Mouse (Mus musculus): ENCODE results near the gene AC124502.3.
A peak's percentile ranks its signal among the peaks of the same experiment; 100 is the strongest.

Gene AC124502.3

GRCm38 (mm10) chr19:5032686-5033085 is 6.0 kb upstream of the AC124502.3 start:
- DNase-seq (ENCODE audit: low spot score) = no peak

GRCm38 (mm10) chr19:5036577-5036976 is 2.1 kb upstream of the AC124502.3 start:
- DNase-seq (ENCODE audit: low spot score) = no peak

GRCm38 (mm10) chr19:5037678-5038571 is 766 bp upstream of the AC124502.3 start:
- DNase-seq (ENCODE audit: low spot score) = peak; percentile 76

GRCm38 (mm10) chr19:5039301-5040114 is 817 bp downstream of the AC124502.3 start:
- no peak for DNase-seq (ENCODE audit: low spot score)

GRCm38 (mm10) chr19:5040862-5041523 is 2.3 kb downstream of the AC124502.3 start, which contains the start of gene Brms1:
Gene Brms1, plus strand, starts transcription at chr19:5041354.
- peak; percentile 92 for DNase-seq (ENCODE audit: low spot score)

GRCm38 (mm10) chr19:5041588-5041987 is 2.9 kb downstream of the AC124502.3 start:
- no peak for DNase-seq (ENCODE audit: low spot score)

- DNase-seq (ENCODE audit: low spot score) = no peak
These were observed 6.8 kb downstream of the AC124502.3 start for GRCm38 (mm10) chr19:5045531-5045930.

- DNase-seq (ENCODE audit: low spot score) = no peak
These were observed 9.7 kb downstream of the AC124502.3 start for GRCm38 (mm10) chr19:5048138-5049056.

GRCm38 (mm10) chr19:5049325-5049724 is 10.6 kb downstream of the AC124502.3 start:
- DNase-seq (ENCODE audit: low spot score) = no peak

GRCm38 (mm10) chr19:5050047-5050905 is 11.6 kb downstream of the AC124502.3 start, which contains the start of gene Rin1:
Gene Rin1, plus strand, starts transcription at chr19:5050481.
- DNase-seq (ENCODE audit: low spot score) = peak; percentile 55

GRCm38 (mm10) chr19:5051031-5051430 is 12.3 kb downstream of the AC124502.3 start:
- DNase-seq (ENCODE audit: low spot score) = no peak

GRCm38 (mm10) chr19:5051515-5051914 is 12.8 kb downstream of the AC124502.3 start:
- DNase-seq (ENCODE audit: low spot score) = no peak

- no peak for DNase-seq (ENCODE audit: low spot score)
These were observed 13.6 kb downstream of the AC124502.3 start for GRCm38 (mm10) chr19:5052166-5052822.

GRCm38 (mm10) chr19:5052853-5053252 is 14.2 kb downstream of the AC124502.3 start:
- no peak for DNase-seq (ENCODE audit: low spot score)

- DNase-seq (ENCODE audit: low spot score) = peak; percentile 41
These were observed 15.2 kb downstream of the AC124502.3 start for GRCm38 (mm10) chr19:5053909-5054308.

GRCm38 (mm10) chr19:5056251-5056650 is 17.6 kb downstream of the AC124502.3 start:
- no peak for DNase-seq (ENCODE audit: low spot score)

GRCm38 (mm10) chr19:5057876-5058775 is 19.4 kb downstream of the AC124502.3 start:
- DNase-seq (ENCODE audit: low spot score) = peak; percentile 62

All from lung, postnatal 25 days (tissue).